Mouse (Mus musculus): ENCODE measurements around the gene Mesp2. TPM values are rescaled to one million over a fixed set of nuclear protein-coding genes. Genes with fewer than 3 reads are reported as not detected.

Gene Mesp2
- polyA plus RNA-seq, 1 experiment from 2014 or later, result 1.3 TPM

- Histone ChIP-seq H3K4me1 (replicated peaks) (peaks cover 7% of the 10 kb centered on the region; the same call in 1 of the 2 replicates), H3K4me3 (no peak overlapping the region), H3K27me3 (peaks cover 4% of the 10 kb centered on the region; the same call in 1 of the 2 replicates), H3K4me2 (no peak overlapping the region), H3K9me3 (no peaks in the 10 kb centered on the region), H3K36me3 (no peaks in the 10 kb centered on the region), H3K9ac (no peak overlapping the region), H3K27ac (replicated peaks) (no peak overlapping the region)
- ATAC-seq (ENCODE audit: low FRiP score, low read depth), result no peak
- 10% methylated on average over 6 of the region's 6 CpGs for WGBS
Measured at GRCm38 (mm10) chr7:79818321-79818720, 7.8 kb downstream of the Mesp2 start.

- no peaks in the 10 kb centered on the region for H3K9me3 ChIP-seq
- no peak overlapping the region for H3K27ac ChIP-seq (replicated peaks)
- H3K27me3 ChIP-seq, result peaks cover 4% of the 10 kb centered on the region; the same call in 1 of the 2 replicates
- H3K36me3 ChIP-seq, result no peaks in the 10 kb centered on the region
- ATAC-seq (ENCODE audit: low FRiP score, low read depth), result no peak
- WGBS, result 63% methylated on average over 4 of the region's 4 CpGs
- H3K9ac ChIP-seq, result no peak overlapping the region
- H3K4me1 ChIP-seq (replicated peaks), result peaks cover 7% of the 10 kb centered on the region; the same call in 1 of the 2 replicates
- H3K4me2 ChIP-seq, result no peak overlapping the region
- H3K4me3 ChIP-seq, result no peak overlapping the region
Measured at GRCm38 (mm10) chr7:79819515-79819914, 9.0 kb downstream of the Mesp2 start.

- H3K4me1 ChIP-seq (replicated peaks), result peaks cover 7% of the 10 kb centered on the region; the same call in 1 of the 2 replicates
- 50% methylated on average over 11 of the region's 11 CpGs for WGBS
- peaks cover 4% of the 10 kb centered on the region; the same call in 1 of the 2 replicates for H3K27me3 ChIP-seq
- no peaks in the 10 kb centered on the region for H3K9me3 ChIP-seq
- H3K27ac ChIP-seq (replicated peaks), result no peak overlapping the region
- no peak overlapping the region for H3K9ac ChIP-seq
- ATAC-seq (ENCODE audit: low FRiP score, low read depth), result no peak
- H3K36me3 ChIP-seq, result no peaks in the 10 kb centered on the region
- H3K4me3 ChIP-seq, result no peak overlapping the region
- no peak overlapping the region for H3K4me2 ChIP-seq
Measured at GRCm38 (mm10) chr7:79819996-79820395, 9.5 kb downstream of the Mesp2 start.

- H3K27me3 ChIP-seq, result peaks cover 4% of the 10 kb centered on the region; the same call in 1 of the 2 replicates
- no peak overlapping the region for H3K27ac ChIP-seq (replicated peaks)
- peaks cover 7% of the 10 kb centered on the region; the same call in 1 of the 2 replicates for H3K4me1 ChIP-seq (replicated peaks)
- H3K4me2 ChIP-seq, result no peak overlapping the region
- no peaks in the 10 kb centered on the region for H3K36me3 ChIP-seq
- H3K9me3 ChIP-seq, result no peaks in the 10 kb centered on the region
- no peak overlapping the region for H3K9ac ChIP-seq
- no peak for ATAC-seq (ENCODE audit: low FRiP score, low read depth)
- H3K4me3 ChIP-seq, result no peak overlapping the region
- 89% methylated on average over 12 of the region's 12 CpGs for WGBS
Measured at GRCm38 (mm10) chr7:79822092-79822695, 11.7 kb downstream of the Mesp2 start.

GRCm38 (mm10) chr7:79828341-79828740 is 17.8 kb downstream of the Mesp2 start:
- H3K4me1 ChIP-seq (replicated peaks), result no peaks in the 10 kb centered on the region
- no peak for ATAC-seq (ENCODE audit: low FRiP score, low read depth)
- 73% methylated on average over 3 of the region's 3 CpGs for WGBS

GRCm38 (mm10) chr7:79831145-79831544 is 20.6 kb downstream of the Mesp2 start:
- Histone ChIP-seq H3K9ac (no peak overlapping the region), H3K36me3 (no peaks in the 10 kb centered on the region), H3K27ac (replicated peaks) (no peak overlapping the region), H3K4me3 (no peak overlapping the region), H3K4me2 (no peak overlapping the region), H3K4me1 (replicated peaks) (no peaks in the 10 kb centered on the region), H3K27me3 (no peaks in the 10 kb centered on the region), H3K9me3 (no peaks in the 10 kb centered on the region)
- no peak for ATAC-seq (ENCODE audit: low FRiP score, low read depth)
- WGBS, result 75% methylated on average over 6 of the region's 6 CpGs

More at GRCm38 (mm10) chr7:79828341-79828740, 17.8 kb downstream of the Mesp2 start:
- H3K4me2 ChIP-seq, result no peak overlapping the region
- H3K27ac ChIP-seq (replicated peaks), result no peak overlapping the region
- no peaks in the 10 kb centered on the region for H3K36me3 ChIP-seq
- H3K27me3 ChIP-seq, result no peaks in the 10 kb centered on the region
- no peaks in the 10 kb centered on the region for H3K9me3 ChIP-seq
- no peak overlapping the region for H3K4me3 ChIP-seq
- no peak overlapping the region for H3K9ac ChIP-seq

- no peak overlapping the region for H3K27ac ChIP-seq (replicated peaks)
- no peak for ATAC-seq (ENCODE audit: low FRiP score, low read depth)
- WGBS, result 74% methylated on average over 6 of the region's 6 CpGs
Measured at GRCm38 (mm10) chr7:79831585-79831984, 21.1 kb downstream of the Mesp2 start.

GRCm38 (mm10) chr7:79832980-79833379 is 22.5 kb downstream of the Mesp2 start:
- no peaks in the 10 kb centered on the region for H3K27me3 ChIP-seq
- H3K9me3 ChIP-seq, result no peaks in the 10 kb centered on the region
- no peak for ATAC-seq (ENCODE audit: low FRiP score, low read depth)
- no peak overlapping the region for H3K27ac ChIP-seq (replicated peaks)
- H3K4me1 ChIP-seq (replicated peaks), result no peaks in the 10 kb centered on the region
- no peak overlapping the region for H3K4me3 ChIP-seq
- no peak overlapping the region for H3K4me2 ChIP-seq
- no peaks in the 10 kb centered on the region for H3K36me3 ChIP-seq
- no peak overlapping the region for H3K9ac ChIP-seq

More at GRCm38 (mm10) chr7:79831585-79831984, 21.1 kb downstream of the Mesp2 start:
- Histone ChIP-seq H3K4me2 (no peak overlapping the region), H3K27me3 (no peaks in the 10 kb centered on the region), H3K9ac (no peak overlapping the region), H3K36me3 (no peaks in the 10 kb centered on the region), H3K4me3 (no peak overlapping the region), H3K4me1 (replicated peaks) (no peaks in the 10 kb centered on the region), H3K9me3 (no peaks in the 10 kb centered on the region)

- Histone ChIP-seq H3K27me3 (no peaks in the 10 kb centered on the region), H3K4me3 (no peak overlapping the region), H3K9me3 (no peaks in the 10 kb centered on the region), H3K27ac (replicated peaks) (no peak overlapping the region), H3K9ac (no peak overlapping the region), H3K4me2 (no peak overlapping the region), H3K36me3 (no peaks in the 10 kb centered on the region), H3K4me1 (replicated peaks) (no peaks in the 10 kb centered on the region)
- 96% methylated on average over 6 of the region's 6 CpGs for WGBS
- ATAC-seq (ENCODE audit: low FRiP score, low read depth), result no peak
Measured at GRCm38 (mm10) chr7:79835196-79835595, 24.7 kb downstream of the Mesp2 start.

- no peaks in the 10 kb centered on the region for H3K27me3 ChIP-seq
- 73% methylated on average over 2 of the region's 2 CpGs for WGBS
Measured at GRCm38 (mm10) chr7:79837247-79837646, 26.7 kb downstream of the Mesp2 start.

GRCm38 (mm10) chr7:79842163-79842562 is 31.6 kb downstream of the Mesp2 start:
- Histone ChIP-seq H3K9me3 (no peaks in the 10 kb centered on the region), H3K4me2 (no peak overlapping the region), H3K4me1 (replicated peaks) (no peaks in the 10 kb centered on the region), H3K27ac (replicated peaks) (no peak overlapping the region), H3K4me3 (no peak overlapping the region), H3K9ac (no peak overlapping the region), H3K27me3 (peaks cover 5% of the 10 kb centered on the region; the same call in 1 of the 2 replicates), H3K36me3 (no peaks in the 10 kb centered on the region)
- no peak for ATAC-seq (ENCODE audit: low FRiP score, low read depth)
- 63% methylated on average over 7 of the region's 7 CpGs for whole genome bisulfite sequencing

More at GRCm38 (mm10) chr7:79837247-79837646, 26.7 kb downstream of the Mesp2 start:
- Histone ChIP-seq H3K27ac (replicated peaks) (no peak overlapping the region), H3K4me1 (replicated peaks) (no peaks in the 10 kb centered on the region), H3K4me3 (no peak overlapping the region), H3K36me3 (no peaks in the 10 kb centered on the region), H3K4me2 (no peak overlapping the region), H3K9ac (no peak overlapping the region), H3K9me3 (no peaks in the 10 kb centered on the region)
- ATAC-seq (ENCODE audit: low FRiP score, low read depth), result no peak

GRCm38 (mm10) chr7:79844090-79844802 is 33.7 kb downstream of the Mesp2 start:
- H3K9me3 ChIP-seq, result no peaks in the 10 kb centered on the region
- H3K4me3 ChIP-seq, result no peak overlapping the region
- WGBS, result 83% methylated on average over 8 of the region's 8 CpGs
- no peak overlapping the region for H3K4me2 ChIP-seq
- ATAC-seq (ENCODE audit: low FRiP score, low read depth), result no peak
- H3K27ac ChIP-seq (replicated peaks), result no peak overlapping the region
- 0 out of 2 replicates have a peak, but pooled peaks cover 5% of the 10 kb centered on the region for H3K4me1 ChIP-seq (replicated peaks)
- peaks cover 18% of the 10 kb centered on the region for H3K27me3 ChIP-seq
- no peaks in the 10 kb centered on the region for H3K36me3 ChIP-seq
- H3K9ac ChIP-seq, result no peak overlapping the region

Measured in hindbrain, embryonic 15.5 days (tissue).